8 mouse cellular contexts compared by ENCODE assay signal in the genomic region with DNA sequence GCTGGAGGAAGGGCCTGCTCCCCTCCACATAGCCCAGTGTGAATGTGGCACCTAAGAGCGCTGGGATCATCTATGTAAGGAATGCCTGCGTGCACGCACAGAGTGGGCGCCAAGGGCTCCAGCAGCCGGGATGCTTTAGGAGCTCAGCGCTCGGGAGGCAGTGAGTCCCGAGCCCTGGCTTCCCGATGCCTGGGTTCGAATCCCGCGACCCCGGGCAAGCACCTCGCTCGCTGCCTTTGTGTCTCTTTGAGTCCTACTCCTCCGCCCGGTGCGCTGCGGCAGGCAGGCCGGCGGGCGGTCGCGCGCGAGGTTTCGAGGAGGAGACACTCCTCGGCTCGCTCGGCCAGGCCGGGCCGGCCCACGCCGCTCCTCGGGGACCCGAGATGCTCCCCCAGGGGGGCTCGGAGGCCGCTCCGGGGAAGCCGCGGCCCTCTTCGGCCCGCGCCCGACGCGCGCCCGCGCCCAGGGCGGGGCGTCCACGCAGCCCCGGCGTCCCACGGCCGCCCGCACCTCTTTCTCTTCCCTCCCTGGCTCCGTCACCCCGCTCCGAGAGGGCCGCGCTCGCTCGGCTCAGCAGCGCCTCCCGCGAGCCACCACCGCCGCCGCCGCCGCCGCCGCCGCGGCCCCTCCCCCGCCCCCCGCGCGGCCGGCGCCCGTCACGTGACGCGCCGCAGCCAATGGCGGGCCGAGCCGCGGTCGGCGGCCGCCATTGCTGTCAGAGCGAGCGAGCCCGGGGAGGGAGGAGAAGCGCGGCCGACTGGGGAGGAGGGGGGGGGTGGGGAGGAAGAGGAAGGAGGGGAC. TPM values are rescaled to one million over a fixed set of nuclear protein-coding genes. Genes with fewer than 3 reads are reported as not detected.
DNase-seq lines count a peak whose midpoint lies in the region; ATAC-seq and TF ChIP-seq lines count a peak whose summit lies in the region.

No protein-coding gene starts in this region.

- ATAC-seq in embryonic facial prominence, embryonic 11.5 days (replicated peaks; ENCODE audit: insufficient number of reproducible peaks, low FRiP score, low TSS enrichment, low read depth) = peak; percentile 85
- ATAC-seq in limb, embryonic 15.5 days (ENCODE audit: insufficient number of reproducible peaks, low FRiP score, low TSS enrichment, low read depth) = peak; percentile 90
- ATAC-seq in midbrain, postnatal 0 days (ENCODE audit: low FRiP score) = peak; percentile 90

- peak; percentile 82 for DNase-seq in layer of hippocampus, adult 11-12 months (ENCODE audit: low spot score)
- no peak for DNase-seq in layer of hippocampus, adult 9-10 months (ENCODE audit: low spot score)
- peak; percentile 90 for DNase-seq in embryonic facial prominence, embryonic 11.5 days (ENCODE audit: low spot score)
- DNase-seq in heart, adult 2 months = peak; percentile 90 to 93
- DNase-seq in kidney, adult 8-10 months = peak; percentile 67 to 71
- peak; percentile 93 for DNase-seq in midbrain, postnatal 0 days (ENCODE audit: low spot score)
- peak; percentile 83 to 89 for DNase-seq in spleen, postnatal 10 days (ENCODE audit: low spot score in 2 of 2)

- TF ChIP-seq POLR2A in heart, adult 2 months (IDR thresholded peaks at IDR 0.05; ENCODE audit: insufficient read depth, low read depth, low read length) = 0 out of 2 replicates have a peak, but pooled peaks have one; percentile 12

- H3K9ac ChIP-seq in embryonic facial prominence, embryonic 11.5 days (replicated peaks; ENCODE audit: low read length) = peak overlapping the region; percentile 97
- H3K9ac ChIP-seq in heart, adult 2 months (ENCODE audit: low read depth, low read length) = peak overlapping the region; percentile 99
- H3K9ac ChIP-seq in limb, embryonic 15.5 days = peak overlapping the region; percentile 77
- H3K9ac ChIP-seq in midbrain, postnatal 0 days (replicated peaks; ENCODE audit: low read length, poor library complexity, severe bottlenecking) = peak overlapping the region; percentile 96

- no peak for TF ChIP-seq EP300 in heart, adult 2 months (IDR thresholded peaks at IDR 0.05; ENCODE audit: insufficient read depth, low read depth, low read length)

- H3K36me3 ChIP-seq in embryonic facial prominence, embryonic 11.5 days (replicated peaks; ENCODE audit: control insufficient read depth, insufficient read depth, low read depth, low read length) = no peaks in the 10 kb centered on the region
- peaks cover 5% of the 10 kb centered on the region for H3K36me3 ChIP-seq in heart, adult 2 months (ENCODE audit: control insufficient read depth, insufficient read depth, low read length)
- no peaks in the 10 kb centered on the region for H3K36me3 ChIP-seq in limb, embryonic 15.5 days
- H3K36me3 ChIP-seq in midbrain, postnatal 0 days (ENCODE audit: insufficient read depth, low read length) = no peaks in the 10 kb centered on the region

- no peaks in the 10 kb centered on the region for H3K27me3 ChIP-seq in embryonic facial prominence, embryonic 11.5 days (ENCODE audit: control insufficient read depth, insufficient read depth, low read length)
- no peaks in the 10 kb centered on the region for H3K27me3 ChIP-seq in heart, adult 2 months (ENCODE audit: control insufficient read depth, insufficient read depth, low read length)
- H3K27me3 ChIP-seq in limb, embryonic 15.5 days = no peaks in the 10 kb centered on the region
- no peaks in the 10 kb centered on the region for H3K27me3 ChIP-seq in midbrain, postnatal 0 days (ENCODE audit: insufficient read depth, low read length)

- peak; percentile 44 for TF ChIP-seq CTCF in heart, adult 2 months (IDR thresholded peaks at IDR 0.05)
- peak; percentile 18; the same call in 1 of the 2 replicates for TF ChIP-seq CTCF in midbrain, postnatal 0 days (IDR thresholded peaks at IDR 0.05)

- H3K4me2 ChIP-seq in embryonic facial prominence, embryonic 11.5 days (ENCODE audit: low read depth, low read length) = peak overlapping the region; percentile 86
- H3K4me2 ChIP-seq in limb, embryonic 15.5 days = peak overlapping the region; percentile 76
- H3K4me2 ChIP-seq in midbrain, postnatal 0 days (ENCODE audit: low read depth, low read length, poor library complexity, severe bottlenecking) = peak overlapping the region; percentile 72

- intact Hi-C loops in heart, adult 2 months (cut with DNase I) = loop anchor here (2.0 to 5.0 kb wide), 5 partner anchors 33 to 292 kb away; no protein-coding TSS in a partner anchor

- H3K9me3 ChIP-seq in embryonic facial prominence, embryonic 11.5 days (replicated peaks; ENCODE audit: control insufficient read depth, low read length) = no peaks in the 10 kb centered on the region
- no peaks in the 10 kb centered on the region for H3K9me3 ChIP-seq in limb, embryonic 15.5 days
- H3K9me3 ChIP-seq in midbrain, postnatal 0 days (ENCODE audit: low read length) = no peaks in the 10 kb centered on the region

- peaks cover 2% of the 10 kb centered on the region; the same call in 1 of the 2 replicates for H3K79me2 ChIP-seq in heart, adult 2 months (replicated peaks; ENCODE audit: control insufficient read depth, insufficient read depth, low read length)

- WGBS in embryonic facial prominence, embryonic 11.5 days = under 1% methylated on average over 42 of the region's 101 CpGs
- WGBS in heart, adult 2 months = 2% methylated on average over 69 of the region's 101 CpGs
- WGBS in limb, embryonic 15.5 days = under 1% methylated on average over 67 of the region's 101 CpGs
- under 1% methylated on average over 31 of the region's 101 CpGs for WGBS in midbrain, postnatal 0 days

- H3K27ac ChIP-seq in embryonic facial prominence, embryonic 11.5 days (replicated peaks; ENCODE audit: low read depth, low read length) = peak overlapping the region; percentile 93
- H3K27ac ChIP-seq in heart, adult 2 months = peak overlapping the region; percentile 94
- H3K27ac ChIP-seq in limb, embryonic 15.5 days = peak overlapping the region; percentile 97
- H3K27ac ChIP-seq in midbrain, postnatal 0 days (ENCODE audit: low read depth, low read length) = peak overlapping the region; percentile 99

- H3K4me1 ChIP-seq in embryonic facial prominence, embryonic 11.5 days (ENCODE audit: control insufficient read depth, insufficient read depth, low read length) = peaks cover 7% of the 10 kb centered on the region
- peaks cover 10% of the 10 kb centered on the region for H3K4me1 ChIP-seq in heart, adult 2 months (ENCODE audit: control insufficient read depth, insufficient read depth, low read length)
- peaks cover 33% of the 10 kb centered on the region for H3K4me1 ChIP-seq in limb, embryonic 15.5 days
- H3K4me1 ChIP-seq in midbrain, postnatal 0 days (ENCODE audit: insufficient read depth, low read length) = peaks cover 6% of the 10 kb centered on the region; the same call in 1 of the 2 replicates

- peak overlapping the region; percentile 77 for H3K4me3 ChIP-seq in embryonic facial prominence, embryonic 11.5 days (ENCODE audit: low read depth, low read length)
- H3K4me3 ChIP-seq in heart, adult 2 months = peak overlapping the region; percentile 71
- H3K4me3 ChIP-seq in limb, embryonic 15.5 days = peak overlapping the region; percentile 74
- H3K4me3 ChIP-seq in midbrain, postnatal 0 days (ENCODE audit: low read depth, low read length) = peak overlapping the region; percentile 86

RNA-seq across cellular contexts. Expression of a gene that starts 0.7 kb away (rescaled TPM):
- 10.1 and 11.4 TPM in 2 replicates for polyA plus RNA-seq in embryonic facial prominence, embryonic 11.5 days (2014; fragmentation: Nextera tagmentation; extraction: Ambion mirVana)
- total RNA-seq in heart, adult 2 months (2021) = 10 to 100 TPM; 29.9 to 30.8 TPM
- 10.4 and 11.0 TPM in 2 replicates for polyA plus RNA-seq in heart, adult 2 months (2012; rRNA removed)
- polyA plus RNA-seq in limb, embryonic 15.5 days (2015; fragmentation: Nextera tagmentation; extraction: Ambion mirVana) = 14.3 and 16.5 TPM in 2 replicates
- 29.5 and 30.7 TPM in 2 replicates for total RNA-seq in midbrain, postnatal 0 days (2014; rRNA removed)
- polyA plus RNA-seq in midbrain, postnatal 0 days (2015; fragmentation: Nextera tagmentation; extraction: Ambion mirVana) = 8.5 and 10.5 TPM in 2 replicates
